Mouse (Mus musculus) heart, embryonic 11.5 days (tissue): Measurements from ENCODE around the gene Tagln2. TPM values are rescaled to one million over a fixed set of nuclear protein-coding genes. Genes with fewer than 3 reads are reported as not detected.

Experiments
- ATAC-seq: fragments of 200-750 bp; cut with Nextera tagmentation; replicated peaks from 2 replicates; pipeline ENCODE4 v1.8.0; 2017; ENCODE audit warnings: moderate library complexity; ENCODE audit not compliant: insufficient number of reproducible peaks, low FRiP score, low TSS enrichment
- H3K27ac ChIP-seq: fragments of 300-500 bp; sonication (generic); 2 replicates; pipeline ENCODE4 v1.5.1; 2014; ENCODE audit warnings: mild to moderate bottlenecking, low read depth, low read length
- H3K27me3 ChIP-seq: fragments of 300-500 bp; sonication (generic); 2 replicates; pipeline ENCODE4 v1.6.1; 2014; ENCODE audit warnings: mild to moderate bottlenecking, low read length, mixed read lengths; ENCODE audit not compliant: control insufficient read depth, insufficient read depth
- H3K36me3 ChIP-seq: fragments of 300-500 bp; sonication (generic); 2 replicates; pipeline ENCODE4 v1.6.1; 2014; ENCODE audit warnings: mild to moderate bottlenecking, low read length, moderate library complexity, mixed read lengths; ENCODE audit not compliant: control insufficient read depth, insufficient read depth
- H3K4me1 ChIP-seq: fragments of 300-500 bp; sonication (generic); 2 replicates; pipeline ENCODE4 v1.6.1; 2014; ENCODE audit warnings: low read length; ENCODE audit not compliant: control insufficient read depth, insufficient read depth
- H3K4me2 ChIP-seq: fragments of 300-500 bp; sonication (generic); 2 replicates; pipeline ENCODE4 v1.6.1; 2014; ENCODE audit warnings: mild to moderate bottlenecking, moderate library complexity
- H3K4me3 ChIP-seq: fragments of 300-500 bp; sonication (generic); 2 replicates; pipeline ENCODE4 v1.5.1; 2014; ENCODE audit warnings: low read depth, low read length
- H3K9ac ChIP-seq: fragments of 300-500 bp; sonication (generic); 2 replicates; pipeline ENCODE4 v1.6.1; 2014; ENCODE audit warnings: mild to moderate bottlenecking, low read depth, low read length, moderate library complexity
- H3K9me3 ChIP-seq: fragments of 300-500 bp; sonication (generic); replicated peaks from 2 replicates; pipeline ENCODE4 v1.6.1; 2016; ENCODE audit warnings: low read length; ENCODE audit not compliant: control insufficient read depth
- WGBS: fragments of 180-500 bp; shearing (Covaris S2); extraction: QIAGEN DNeasy Blood & Tissue Kit; methylation state at CpG from one replicate; pipeline ENCODE4 v1.1.7; 2014; ENCODE audit not compliant: insufficient replicate concordance; 5-methylcytosine and 5-hydroxymethylcytosine counted together
- polyA plus RNA-seq: library from polyadenylated mRNA; unstranded; fragments of >200 nt; fragmentation: Nextera tagmentation; extraction: Ambion mirVana; gene quantifications from 2 replicates; pipeline ENCODE4 v1.2.1, GENCODE M21; 2014

Tagln2 gene
- polyA plus RNA-seq, 1 experiment from 2014 or later, result 248 TPM

- no peaks in the 10 kb centered on the region for H3K4me1 ChIP-seq
- H3K36me3 ChIP-seq, result no peaks in the 10 kb centered on the region
- H3K27me3 ChIP-seq, result no peaks in the 10 kb centered on the region
- H3K4me3 ChIP-seq, result no peak overlapping the region
- no peaks in the 10 kb centered on the region for H3K9me3 ChIP-seq
- H3K9ac ChIP-seq, result no peak overlapping the region
- no peak for ATAC-seq
- no peak overlapping the region for H3K4me2 ChIP-seq
- 70% methylated on average over 3 of the region's 3 CpGs for WGBS
- no peak overlapping the region for H3K27ac ChIP-seq
Measured at GRCm38 (mm10) chr1:172458041-172458440, 41.8 kb upstream of the Tagln2 start.

GRCm38 (mm10) chr1:172461602-172462001, 38.2 kb upstream of the Tagln2 start:
- H3K27ac ChIP-seq, result no peak overlapping the region
- H3K4me2 ChIP-seq, result no peak overlapping the region
- no peak overlapping the region for H3K4me3 ChIP-seq
- no peaks in the 10 kb centered on the region for H3K27me3 ChIP-seq
- H3K9me3 ChIP-seq, result no peaks in the 10 kb centered on the region
- no peaks in the 10 kb centered on the region for H3K36me3 ChIP-seq
- no peaks in the 10 kb centered on the region for H3K4me1 ChIP-seq
- H3K9ac ChIP-seq, result no peak overlapping the region
- ATAC-seq, result no peak
- WGBS, result 48% methylated on average over 2 of the region's 2 CpGs

- no peak for ATAC-seq
- H3K4me2 ChIP-seq, result no peak overlapping the region
- no peak overlapping the region for H3K4me3 ChIP-seq
- H3K9me3 ChIP-seq, result no peaks in the 10 kb centered on the region
- WGBS, result 72% methylated on average over 3 of the region's 3 CpGs
- H3K4me1 ChIP-seq, result no peaks in the 10 kb centered on the region
- no peak overlapping the region for H3K27ac ChIP-seq
- H3K9ac ChIP-seq, result no peak overlapping the region
- no peaks in the 10 kb centered on the region for H3K27me3 ChIP-seq
- no peaks in the 10 kb centered on the region for H3K36me3 ChIP-seq
Measured at GRCm38 (mm10) chr1:172462534-172462933, 37.3 kb upstream of the Tagln2 start.

- WGBS, result 63% methylated on average over 16 of the region's 16 CpGs
- H3K4me1 ChIP-seq, result no peaks in the 10 kb centered on the region
- no peaks in the 10 kb centered on the region for H3K36me3 ChIP-seq
- H3K9ac ChIP-seq, result no peak overlapping the region
- no peak for ATAC-seq
- no peaks in the 10 kb centered on the region for H3K9me3 ChIP-seq
- no peaks in the 10 kb centered on the region for H3K27me3 ChIP-seq
- no peak overlapping the region for H3K4me2 ChIP-seq
- H3K27ac ChIP-seq, result no peak overlapping the region
- no peak overlapping the region for H3K4me3 ChIP-seq
Measured at GRCm38 (mm10) chr1:172463387-172464333, 36.2 kb upstream of the Tagln2 start.

- Histone ChIP-seq H3K9ac (no peak overlapping the region), H3K9me3 (no peaks in the 10 kb centered on the region), H3K4me1 (peaks cover 3% of the 10 kb centered on the region; the same call in 1 of the 2 replicates), H3K27me3 (no peaks in the 10 kb centered on the region), H3K27ac (no peak overlapping the region), H3K36me3 (no peaks in the 10 kb centered on the region), H3K4me2 (no peak overlapping the region), H3K4me3 (no peak overlapping the region)
- no peak for ATAC-seq
- 81% methylated on average over 11 of the region's 11 CpGs for WGBS
Measured at GRCm38 (mm10) chr1:172468301-172468877, 31.5 kb upstream of the Tagln2 start.

GRCm38 (mm10) chr1:172469373-172469772, 30.5 kb upstream of the Tagln2 start:
- Histone ChIP-seq H3K4me2 (no peak overlapping the region), H3K4me1 (peaks cover 3% of the 10 kb centered on the region; the same call in 1 of the 2 replicates), H3K36me3 (no peaks in the 10 kb centered on the region), H3K27me3 (no peaks in the 10 kb centered on the region), H3K9ac (no peak overlapping the region), H3K27ac (no peak overlapping the region; the same call in 1 of the 2 replicates), H3K9me3 (no peaks in the 10 kb centered on the region), H3K4me3 (no peak overlapping the region)
- no peak for ATAC-seq
- WGBS, result 64% methylated on average over 5 of the region's 5 CpGs

- no peak overlapping the region for H3K4me2 ChIP-seq
- ATAC-seq, result no peak
Measured at GRCm38 (mm10) chr1:172469810-172470448, 29.9 kb upstream of the Tagln2 start.

GRCm38 (mm10) chr1:172472909-172473308, 26.9 kb upstream of the Tagln2 start:
- H3K27me3 ChIP-seq, result no peaks in the 10 kb centered on the region
- no peak for ATAC-seq
- no peaks in the 10 kb centered on the region for H3K9me3 ChIP-seq
- H3K9ac ChIP-seq, result no peak overlapping the region
- peaks cover 3% of the 10 kb centered on the region; the same call in 1 of the 2 replicates for H3K4me1 ChIP-seq
- H3K4me3 ChIP-seq, result no peak overlapping the region
- H3K27ac ChIP-seq, result no peak overlapping the region
- no peaks in the 10 kb centered on the region for H3K36me3 ChIP-seq
- H3K4me2 ChIP-seq, result no peak overlapping the region

More at GRCm38 (mm10) chr1:172469810-172470448, 29.9 kb upstream of the Tagln2 start:
- WGBS, result 34% methylated on average over 8 of the region's 8 CpGs
- Histone ChIP-seq H3K27me3 (no peaks in the 10 kb centered on the region), H3K36me3 (no peaks in the 10 kb centered on the region), H3K4me1 (peaks cover 3% of the 10 kb centered on the region; the same call in 1 of the 2 replicates), H3K9me3 (no peaks in the 10 kb centered on the region), H3K9ac (no peak overlapping the region), H3K4me3 (no peak overlapping the region), H3K27ac (no peak overlapping the region; the same call in 1 of the 2 replicates)
